Mouse (Mus musculus): Measurements from ENCODE around the gene Adm.
A peak's percentile ranks its signal among the peaks of the same experiment; 100 is the strongest.
"Not testable (repeated sequence)": the region's sequence is repeated elsewhere in the genome, so short reads cannot be mapped to it uniquely, and the experiment has no call there.

Gene Adm

GRCm38 (mm10) chr7:110628611-110629354, 1.3 kb downstream of the Adm start:
- peak; percentile 71 for DNase-seq (ENCODE audit: low spot score)

GRCm38 (mm10) chr7:110629892-110630666, 2.6 kb downstream of the Adm start:
- DNase-seq (ENCODE audit: low spot score) = peak; percentile 94

GRCm38 (mm10) chr7:110631136-110631888, 3.9 kb downstream of the Adm start:
- no peak for DNase-seq (ENCODE audit: low spot score)

GRCm38 (mm10) chr7:110635929-110636328, 8.5 kb downstream of the Adm start:
- DNase-seq (ENCODE audit: low spot score) = no peak

DNA sequence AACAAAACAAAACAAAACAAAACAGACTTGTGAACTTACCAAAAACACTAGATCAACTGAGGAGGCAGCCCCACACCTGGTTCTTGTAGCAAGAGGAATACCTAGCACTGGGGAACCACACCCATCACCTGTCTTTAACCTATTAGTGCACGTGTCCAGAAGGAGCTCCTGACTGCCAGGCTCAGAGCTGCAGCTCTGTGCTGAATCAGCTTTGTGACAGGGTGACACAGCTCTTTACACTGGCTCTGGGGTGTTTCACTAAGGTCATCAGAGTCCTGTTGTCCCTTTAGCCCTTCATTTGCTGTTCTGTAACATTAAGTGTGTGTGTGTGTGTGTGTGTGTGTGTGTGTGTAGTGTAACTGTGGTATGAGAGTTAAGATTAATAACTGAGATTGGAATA, 9.1 kb downstream of the Adm start:
- no peak for DNase-seq (ENCODE audit: low spot score)

DNA sequence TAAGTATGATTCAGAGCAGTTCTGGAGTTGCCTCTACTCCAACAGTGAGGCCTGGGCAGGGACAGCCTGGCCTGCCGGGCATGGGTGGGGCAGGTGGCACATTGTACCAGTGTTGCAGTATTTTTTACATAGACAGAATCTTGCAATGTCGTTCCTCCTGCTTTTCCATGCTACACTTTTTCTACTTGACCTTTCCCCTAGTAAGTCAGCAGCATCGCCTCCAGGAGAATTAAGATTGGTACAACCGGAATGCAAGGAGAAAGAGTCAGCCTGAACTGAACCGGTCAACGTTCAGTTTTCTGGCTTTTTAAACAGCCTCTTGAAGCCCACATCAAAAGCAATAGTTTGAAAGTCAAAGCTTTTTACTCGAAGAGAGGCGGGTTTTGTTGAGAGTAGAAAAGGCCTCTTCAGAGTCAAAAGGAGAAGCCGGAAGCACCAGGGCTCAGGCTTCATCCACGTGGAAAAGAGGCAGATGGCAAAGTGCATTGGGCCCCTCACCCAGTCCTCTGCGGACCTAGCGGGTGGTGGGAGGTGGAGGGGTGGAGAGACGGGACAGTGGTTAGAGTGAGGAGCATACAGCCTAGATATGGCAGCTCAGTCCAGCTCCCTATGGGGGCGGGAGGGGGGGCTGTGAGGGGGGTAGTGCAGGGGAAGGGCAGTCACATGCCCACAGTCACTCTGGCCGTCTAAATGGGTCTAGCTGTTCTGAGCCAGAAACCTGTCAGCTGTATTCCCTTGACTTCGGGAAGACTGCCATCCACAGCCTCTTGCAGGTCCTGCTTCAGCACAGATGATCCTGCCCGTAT, 11.0 kb downstream of the Adm start:
- DNase-seq (ENCODE audit: low spot score) = peak; percentile 36

- no peak for DNase-seq (ENCODE audit: low spot score)
These were observed 11.9 kb downstream of the Adm start for GRCm38 (mm10) chr7:110639291-110639915.

GRCm38 (mm10) chr7:110639958-110640357, 12.5 kb downstream of the Adm start:
- not testable (repeated sequence) for DNase-seq (ENCODE audit: low spot score)

GRCm38 (mm10) chr7:110645311-110645710, 17.9 kb downstream of the Adm start:
- peak; percentile 91 for DNase-seq (ENCODE audit: low spot score)

DNA sequence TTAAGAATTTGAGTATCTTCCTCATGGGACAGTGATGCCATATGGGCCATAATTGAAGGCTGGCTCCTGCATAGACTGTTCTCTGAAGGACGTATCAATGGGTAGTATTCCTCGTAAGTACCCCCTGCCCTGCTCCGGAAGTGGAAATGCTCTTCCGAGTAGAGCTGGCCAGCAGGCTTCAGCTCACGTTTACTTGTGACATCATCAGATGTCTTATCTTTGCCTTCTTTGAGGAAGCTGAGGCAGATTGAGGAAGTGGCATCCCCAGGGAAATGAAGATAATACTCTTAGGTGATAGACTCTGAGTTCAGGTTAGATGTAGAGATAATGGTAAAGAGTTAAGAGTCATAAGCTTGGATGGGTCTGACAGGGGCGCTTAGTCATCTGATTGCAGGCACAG, 18.4 kb downstream of the Adm start:
- DNase-seq (ENCODE audit: low spot score) = no peak

GRCm38 (mm10) chr7:110646611-110647407, 19.3 kb downstream of the Adm start:
- no peak for DNase-seq (ENCODE audit: low spot score)

DNA sequence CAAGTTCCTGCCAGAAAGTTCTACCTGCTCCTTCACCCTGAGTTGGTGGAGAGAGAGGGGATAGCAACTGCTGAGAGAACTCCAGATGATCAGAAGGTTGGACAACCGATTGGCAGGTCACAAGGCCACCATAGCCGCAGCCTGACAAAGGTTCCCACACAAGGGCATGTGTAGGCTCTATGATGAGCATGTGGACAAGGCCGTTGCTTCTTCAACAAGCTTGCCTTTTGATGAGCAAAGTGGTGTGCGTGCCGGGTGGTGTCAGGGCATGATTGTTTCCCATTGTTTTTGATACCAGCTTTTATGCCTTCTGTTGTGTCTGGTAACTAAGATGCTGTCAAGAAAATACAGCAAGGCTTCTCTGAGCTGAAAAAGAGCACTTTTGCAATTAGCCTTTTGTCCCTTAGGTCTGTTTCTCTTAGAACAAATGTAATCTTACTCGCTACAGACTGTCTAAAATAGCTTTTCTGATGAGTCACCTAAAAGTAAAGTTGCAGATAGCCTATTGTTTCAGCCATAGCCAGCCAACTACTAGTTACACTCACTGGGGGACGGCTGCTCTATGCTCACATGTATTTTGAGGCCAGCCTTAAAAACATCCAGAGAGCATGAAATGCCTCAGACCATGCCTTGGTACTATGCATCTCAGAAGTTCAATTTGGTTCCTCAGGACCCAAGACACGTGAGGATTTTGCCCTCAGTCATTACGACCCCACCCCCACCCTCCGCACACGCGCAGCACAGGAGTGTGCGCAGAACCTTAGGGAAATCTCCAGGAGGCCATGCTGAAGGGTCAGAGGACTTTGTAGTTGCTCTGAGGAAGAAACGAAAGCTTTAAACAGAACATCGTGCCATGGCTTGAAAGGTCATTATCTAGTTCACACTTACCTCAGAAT, 20.3 kb downstream of the Adm start:
- DNase-seq (ENCODE audit: low spot score) = no peak

GRCm38 (mm10) chr7:110648455-110649085, 21.1 kb downstream of the Adm start:
- no peak for DNase-seq (ENCODE audit: low spot score)

DNA sequence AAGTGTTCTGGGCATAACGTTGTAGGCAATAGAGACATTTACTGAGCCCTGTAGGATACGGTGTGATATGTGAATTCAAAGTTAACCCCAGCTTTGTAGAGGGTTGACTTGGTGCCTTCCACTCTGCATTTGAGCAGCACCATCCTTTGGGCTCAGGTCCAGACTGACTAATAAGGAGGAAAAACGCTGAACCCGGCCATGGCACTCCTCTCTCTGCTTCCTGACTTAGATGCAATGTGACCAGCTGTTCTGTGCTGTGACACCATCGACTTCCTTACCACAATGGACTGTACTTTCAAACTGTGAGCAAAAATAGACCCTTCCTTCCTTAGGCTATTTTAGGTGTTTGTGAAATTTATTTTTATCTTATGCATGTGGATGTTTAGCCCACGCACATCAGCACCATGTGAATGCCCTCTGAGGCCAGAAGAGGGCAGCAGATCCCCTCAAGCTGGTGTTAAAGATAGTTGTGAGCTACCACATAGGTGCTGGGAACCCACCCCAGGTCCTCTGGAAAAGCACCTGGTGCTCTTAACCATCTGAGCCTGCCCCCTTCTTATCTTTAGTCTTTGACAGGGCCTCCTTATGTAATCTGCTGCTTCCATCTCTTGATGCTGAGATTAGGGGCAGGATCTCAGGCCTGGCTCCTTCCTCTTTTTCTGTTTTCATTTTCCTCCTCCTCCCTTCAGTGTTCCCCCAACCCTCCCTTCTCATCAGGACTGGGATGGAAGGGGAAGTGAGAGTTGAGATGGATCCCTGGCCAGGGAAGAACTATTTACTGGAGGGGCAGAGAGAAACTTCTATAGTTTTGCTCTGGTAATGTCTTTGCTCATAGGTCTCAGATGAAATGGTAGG, 21.9 kb downstream of the Adm start:
- DNase-seq (ENCODE audit: low spot score) = no peak

GRCm38 (mm10) chr7:110650491-110650890, 23.0 kb downstream of the Adm start:
- no peak for DNase-seq (ENCODE audit: low spot score)

DNA sequence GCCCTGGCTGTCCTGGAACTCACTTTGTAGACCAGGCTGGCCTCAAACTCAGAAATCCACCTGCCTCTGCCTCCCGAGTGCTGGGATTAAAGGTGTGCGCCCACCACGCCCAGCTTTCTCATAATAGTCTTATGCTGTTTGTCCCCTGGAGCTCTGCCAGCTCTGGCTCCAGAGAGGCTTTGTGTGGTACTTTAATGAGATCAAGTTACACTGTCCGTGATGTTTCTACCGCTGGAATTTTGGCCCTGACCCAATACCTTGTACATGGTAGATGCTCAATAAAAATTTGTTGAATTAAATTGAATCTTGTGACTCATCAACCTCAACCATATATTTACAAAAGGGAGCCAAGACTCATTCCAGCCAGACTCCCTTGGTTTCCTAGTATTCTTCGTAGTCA, 23.6 kb downstream of the Adm start:
- no peak for DNase-seq (ENCODE audit: low spot score)

GRCm38 (mm10) chr7:110655230-110655629, 27.8 kb downstream of the Adm start:
- DNase-seq (ENCODE audit: low spot score) = no peak

DNA sequence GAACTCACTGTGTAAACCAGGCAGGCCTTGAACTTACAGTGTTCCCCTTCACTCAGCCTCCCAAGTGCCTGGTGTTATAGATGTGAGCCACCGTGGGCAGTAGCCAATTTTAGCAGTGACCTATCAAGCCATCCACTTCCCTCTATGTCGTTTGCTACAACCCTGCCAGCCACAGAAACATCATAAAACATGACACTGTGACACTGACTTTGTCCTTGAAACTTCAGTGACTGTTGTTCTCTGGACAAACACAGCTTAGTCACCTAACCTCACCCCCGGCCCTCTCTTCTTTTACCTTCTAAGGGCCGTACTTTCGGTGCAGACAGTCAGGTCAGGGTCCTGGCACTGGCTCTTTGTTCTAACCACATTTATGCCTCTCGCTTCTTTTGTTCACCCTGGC, 28.5 kb downstream of the Adm start:
- no peak for DNase-seq (ENCODE audit: low spot score)

Data from embryo, embryonic 10.5 days (tissue).